Mouse (Mus musculus) forebrain, embryonic 16.5 days (tissue): ENCODE data around the gene Taok2. TPM values are rescaled to one million over a fixed set of nuclear protein-coding genes. Genes with fewer than 3 reads are reported as not detected.

ENCODE experiments used
- polyA plus RNA-seq: library from polyadenylated mRNA; unstranded; fragments of >200 nt; fragmentation: Nextera tagmentation; extraction: Ambion mirVana; gene quantifications from 2 replicates; pipeline ENCODE4 v1.2.1, GENCODE M21; 2015

Gene Taok2
- polyA plus RNA-seq, 1 experiment from 2014 or later: 65.6 TPM

Other genes starting within 250 kb of the Taok2 start
- gene Sgf29, start 235.4 kb downstream of the Taok2 start, polyA plus RNA-seq: 55.8 and 57.5 TPM in 2 replicates
- gene Sult1a1, start 208.3 kb downstream of the Taok2 start, polyA plus RNA-seq: 4.3 and 5.9 TPM in 2 replicates
- gene Bola2, start 189.3 kb downstream of the Taok2 start, polyA plus RNA-seq: 124 and 132 TPM in 2 replicates
- gene Slx1b, start 188.9 kb downstream of the Taok2 start, polyA plus RNA-seq: 14.4 and 20.3 TPM in 2 replicates
- 109 and 119 TPM in 2 replicates for gene Coro1a, start 176.9 kb downstream of the Taok2 start, polyA plus RNA-seq
- 98.2 and 100.0 TPM in 2 replicates for gene Mapk3, start 125.1 kb downstream of the Taok2 start, polyA plus RNA-seq
- 1.3 and 2.6 TPM in 2 replicates for gene Gdpd3, start 118.4 kb downstream of the Taok2 start, polyA plus RNA-seq
- 199 and 202 TPM in 2 replicates for gene Ypel3, start 107.7 kb downstream of the Taok2 start, polyA plus RNA-seq
- 0.73 and 0.86 TPM in 2 replicates for gene Tbx6, start 103.2 kb downstream of the Taok2 start, polyA plus RNA-seq
- 196 and 202 TPM in 2 replicates for gene Ppp4c, start 92.2 kb downstream of the Taok2 start, polyA plus RNA-seq
- 32.8 and 40.4 TPM in 2 replicates for gene Fam57b, start 87.0 kb downstream of the Taok2 start, polyA plus RNA-seq
- not detected in 2 replicates for gene 4930451I11Rik, start 53.1 kb downstream of the Taok2 start, polyA plus RNA-seq
- 10.8 and 14.3 TPM in 2 replicates for gene Doc2a, start 37.3 kb downstream of the Taok2 start, polyA plus RNA-seq
- gene Hirip3, start 22.7 kb downstream of the Taok2 start, polyA plus RNA-seq: 25.6 and 28.1 TPM in 2 replicates
- 95.1 and 97.9 TPM in 2 replicates for gene Ino80e, start 22.3 kb downstream of the Taok2 start, polyA plus RNA-seq
- gene Tmem219, start 38.2 kb upstream of the Taok2 start, polyA plus RNA-seq: 33.3 and 37.3 TPM in 2 replicates
- 131 and 132 TPM in 2 replicates for gene Kctd13, start 44.2 kb upstream of the Taok2 start, polyA plus RNA-seq
- 4.8 and 8.5 TPM in 2 replicates for gene Asphd1, start 64.9 kb upstream of the Taok2 start, polyA plus RNA-seq
- 26.1 and 30.6 TPM in 2 replicates for gene Sez6l2, start 65.9 kb upstream of the Taok2 start, polyA plus RNA-seq
- gene Cdipt, start 91.2 kb upstream of the Taok2 start, polyA plus RNA-seq: 115 and 122 TPM in 2 replicates
- 0.45 and 1.2 TPM in 2 replicates for gene Cdiptos, start 91.4 kb upstream of the Taok2 start, polyA plus RNA-seq
- 3.0 and 3.7 TPM in 2 replicates for gene Mvp, start 129.9 kb upstream of the Taok2 start, polyA plus RNA-seq
- gene Pagr1b, start 131.8 kb upstream of the Taok2 start, polyA plus RNA-seq: not detected in 2 replicates
- gene Pagr1a, start 132.6 kb upstream of the Taok2 start, polyA plus RNA-seq: 22.9 and 39.8 TPM in 2 replicates
- gene Gm42742, start 136.4 kb upstream of the Taok2 start, polyA plus RNA-seq: 54.8 and 74.1 TPM in 2 replicates
- 21.1 and 29.9 TPM in 2 replicates for gene Prrt2, start 136.5 kb upstream of the Taok2 start, polyA plus RNA-seq
- 57.9 and 58.8 TPM in 2 replicates for gene Maz, start 142.3 kb upstream of the Taok2 start, polyA plus RNA-seq
- 52.9 and 61.2 TPM in 2 replicates for gene Kif22, start 157.8 kb upstream of the Taok2 start, polyA plus RNA-seq
- gene Zg16, start 202.6 kb upstream of the Taok2 start, polyA plus RNA-seq: not detected in 2 replicates
- 1.5 and 1.9 TPM in 2 replicates for gene AI467606, start 206.7 kb upstream of the Taok2 start, polyA plus RNA-seq
- 0.28 and 1.0 TPM in 2 replicates for gene Qprt, start 237.5 kb upstream of the Taok2 start, polyA plus RNA-seq